Mouse (Mus musculus): ENCODE measurements around the gene Arid5a.

DNA sequence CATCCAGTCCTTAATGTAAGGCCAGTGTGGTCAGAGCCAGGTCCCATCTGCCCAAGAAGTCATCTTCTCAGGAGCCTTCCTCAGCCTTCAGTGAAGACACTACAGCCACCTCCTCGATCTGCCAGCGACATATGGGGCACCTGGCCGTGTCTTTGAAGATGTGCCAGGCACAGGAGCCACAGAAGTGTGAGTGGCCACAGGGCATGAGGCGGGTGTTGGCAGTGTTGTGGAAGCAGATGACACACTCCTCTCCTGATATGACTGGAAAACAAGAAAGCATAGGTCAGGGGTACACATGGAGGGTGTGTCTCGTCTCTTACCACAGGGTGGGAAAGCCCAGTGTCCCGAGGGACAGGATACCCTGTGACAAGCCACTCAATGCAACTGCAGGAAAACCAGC is 41.2 kb upstream of the Arid5a start:
- no peak for TF ChIP-seq CHD2 (IDR thresholded peaks at IDR 0.05; ENCODE audit: low read depth, low read length)
- no peak for TF ChIP-seq ZC3H11A (IDR thresholded peaks at IDR 0.05; ENCODE audit: borderline replicate concordance, low read depth, low read length)
- TF ChIP-seq HCFC1 (IDR thresholded peaks at IDR 0.05; ENCODE audit: borderline replicate concordance, insufficient read depth, low read length): no peak

Measured in ES-E14 (cell line).